Mouse (Mus musculus): ENCODE results near the gene Stx2. TPM values are rescaled to one million over a fixed set of nuclear protein-coding genes. Genes with fewer than 3 reads are reported as not detected.
"Not testable (repeated sequence)": the region's sequence is repeated elsewhere in the genome, so short reads cannot be mapped to it uniquely, and the experiment has no call there.

The Stx2 gene
- total RNA-seq, 2 experiments from 2014 or later: 16.9 to 29.6 TPM

GRCm38 (mm10) chr5:128970878-128971277, 37.5 kb downstream of the Stx2 start:
- intact Hi-C loops (cut with DNase I): no loop called here
- no peak for DNase-seq (ENCODE audit: low spot score in 2 of 2)

GRCm38 (mm10) chr5:128964353-128964752, 44.0 kb downstream of the Stx2 start:
- intact Hi-C loops (cut with DNase I): no loop called here
- no peak for DNase-seq (ENCODE audit: low spot score in 2 of 2)

GRCm38 (mm10) chr5:128958916-128959315, 49.5 kb downstream of the Stx2 start:
- intact Hi-C loops (cut with DNase I): no loop called here
- no peak for DNase-seq (ENCODE audit: low spot score in 2 of 2)

GRCm38 (mm10) chr5:128954371-128954770, 54.0 kb downstream of the Stx2 start:
- intact Hi-C loops (cut with DNase I): loop anchor here (5.0 kb wide), 1 partner anchor 42 kb away; no protein-coding TSS in a partner anchor
- not testable (repeated sequence) for DNase-seq (ENCODE audit: low spot score in 2 of 2)

GRCm38 (mm10) chr5:128953278-128954070, 54.9 kb downstream of the Stx2 start, which contains the start of gene Rimbp2:
Gene Rimbp2 (minus strand): TSS chr5:128953486.
- DNase-seq (ENCODE audit: low spot score in 2 of 2): peak; percentile 73 to 74
- intact Hi-C loops (cut with DNase I): loop anchor here (2.0 to 5.0 kb wide), 2 partner anchors 41 to 143 kb away; no protein-coding TSS in a partner anchor

- intact Hi-C loops (cut with DNase I): loop anchor here (2.0 to 5.0 kb wide), 2 partner anchors 40 to 142 kb away; no protein-coding TSS in a partner anchor
Measured at GRCm38 (mm10) chr5:128952291-128953195, 55.8 kb downstream of the Stx2 start.

GRCm38 (mm10) chr5:128951472-128951871, 56.9 kb downstream of the Stx2 start:
- intact Hi-C loops (cut with DNase I): loop anchor here (5.0 kb wide), 1 partner anchor 39 kb away; no protein-coding TSS in a partner anchor
- peak; percentile 33 to 40 for DNase-seq (ENCODE audit: low spot score in 2 of 2)

More at GRCm38 (mm10) chr5:128952291-128953195, 55.8 kb downstream of the Stx2 start:
- peak; percentile 66 to 67 for DNase-seq (ENCODE audit: low spot score in 2 of 2)

- no peak for DNase-seq (ENCODE audit: low spot score in 2 of 2)
- intact Hi-C loops (cut with DNase I): no loop called here
Measured at GRCm38 (mm10) chr5:128947093-128947492, 61.3 kb downstream of the Stx2 start.

GRCm38 (mm10) chr5:128940436-128940835, 67.9 kb downstream of the Stx2 start:
- intact Hi-C loops (cut with DNase I): no loop called here
- no peak for DNase-seq (ENCODE audit: low spot score in 2 of 2)

GRCm38 (mm10) chr5:128935359-128935899, 72.9 kb downstream of the Stx2 start:
- intact Hi-C loops (cut with DNase I): no loop called here
- no peak for DNase-seq (ENCODE audit: low spot score in 2 of 2)

Other genes starting within 250 kb of the Stx2 start
- 100 to 1,000 TPM; 128 to 150 TPM for gene Rimbp2, start 55.1 kb downstream of the Stx2 start, total RNA-seq (2021)
- gene Ran, start 11.5 kb upstream of the Stx2 start, total RNA-seq (2021): 100 to 1,000 TPM; 144 to 159 TPM
- gene Adgrd1, start 88.2 kb upstream of the Stx2 start, total RNA-seq (2021): 1 to 10 TPM; 3.1 to 3.3 TPM

Data from left cerebral cortex, postnatal 36 days (tissue).